Mouse (Mus musculus): ENCODE data around the gene Cdk11b. TPM values are rescaled to one million over a fixed set of nuclear protein-coding genes. Genes with fewer than 3 reads are reported as not detected.

The Cdk11b gene
- total and polyA plus RNA-seq, 3 experiments, result 56.6 to 249 (median 113) TPM

GRCm38 (mm10) chr4:155582279-155582905, 42.3 kb upstream of the Cdk11b start:
- Histone ChIP-seq H3K27me3 (ENCODE audit: control insufficient read depth in 1 of 2, insufficient read depth in 2 of 2, low read length in 2 of 2) (no peaks in the 10 kb centered on the region), H3K4me1 (ENCODE audit: control insufficient read depth in 1 of 2, insufficient read depth in 2 of 2, low read length in 2 of 2) (no peaks in the 10 kb centered on the region), H3K9me3 (replicated peaks; ENCODE audit: insufficient read depth, low read length) (no peaks in the 10 kb centered on the region), H3K27ac (ENCODE audit: control insufficient read depth, low read depth, low read length) (no peak overlapping the region), H3K36me3 (ENCODE audit: control insufficient read depth in 1 of 2, insufficient read depth in 2 of 2, low read length in 2 of 2) (peaks cover 0 to 40% of the 10 kb centered on the region in 2 experiments; a peak in 2 of 4 replicates), H3K9ac (ENCODE audit: control insufficient read depth, low read depth, low read length, poor library complexity, severe bottlenecking) (no peak overlapping the region), H3K4me3 (ENCODE audit: control insufficient read depth in 1 of 2, insufficient read depth in 1 of 2, low read depth in 2 of 2, low read length in 2 of 2) (no peak overlapping the region), H3K79me2 (ENCODE audit: control insufficient read depth, insufficient read depth, low read length, poor library complexity) (no peaks in the 10 kb centered on the region)
- no peak for DNase-seq (ENCODE audit: low read depth, low spot score)
- TF ChIP-seq ZC3H11A (IDR thresholded peaks at IDR 0.05; ENCODE audit: low read depth, low read length) (no peak), NELFE (IDR thresholded peaks at IDR 0.05; ENCODE audit: low read depth, low read length) (no peak), ZNF384 (IDR thresholded peaks at IDR 0.05; ENCODE audit: low read depth, low read length) (no peak), USF2 (IDR thresholded peaks at IDR 0.05; ENCODE audit: borderline replicate concordance in 1 of 2, insufficient read depth in 1 of 2, low read depth in 1 of 2, low read length in 2 of 2) (no peak), RCOR1 (IDR thresholded peaks at IDR 0.05; ENCODE audit: low read depth, low read length) (no peak), ETS1 (IDR thresholded peaks at IDR 0.05; ENCODE audit: low read depth, low read length) (no peak), CTCF (IDR thresholded peaks at IDR 0.05 in 2 of 3, conservative IDR thresholded peaks at IDR 0.05 in 1 of 3; ENCODE audit: control insufficient read depth in 1 of 3, insufficient read depth in 1 of 3, low read depth in 2 of 3, low read length in 3 of 3, poor library complexity in 1 of 3, severe bottlenecking in 1 of 3) (no peak), ZKSCAN1 (IDR thresholded peaks at IDR 0.05; ENCODE audit: low read depth, low read length) (no peak), MAX (IDR thresholded peaks at IDR 0.05; ENCODE audit: low read length) (no peak), BHLHE40 (IDR thresholded peaks at IDR 0.05; ENCODE audit: borderline replicate concordance, low read depth, low read length) (no peak), MYC (IDR thresholded peaks at IDR 0.05; ENCODE audit: low read depth, low read length) (no peak), MAZ (IDR thresholded peaks at IDR 0.05; ENCODE audit: low read depth, low read length) (no peak), GATA1 (IDR thresholded peaks at IDR 0.05; ENCODE audit: low read depth, low read length) (no peak), TAL1 (IDR thresholded peaks at IDR 0.05; ENCODE audit: low read length) (no peak), SIN3A (IDR thresholded peaks at IDR 0.05; ENCODE audit: low read length) (no peak), UBTF (IDR thresholded peaks at IDR 0.05; ENCODE audit: borderline replicate concordance, insufficient read depth, low read depth, low read length) (no peak), MAFK (IDR thresholded peaks at IDR 0.05; ENCODE audit: borderline replicate concordance, low read depth, low read length) (no peak)

- peaks cover 0 to 13% of the 10 kb centered on the region in 2 experiments; a peak in 2 of 4 replicates for H3K36me3 ChIP-seq (ENCODE audit: control insufficient read depth in 1 of 2, insufficient read depth in 2 of 2, low read length in 2 of 2)
- H3K27ac ChIP-seq (ENCODE audit: control insufficient read depth, low read depth, low read length), result no peak overlapping the region
- no peaks in the 10 kb centered on the region for H3K79me2 ChIP-seq (ENCODE audit: control insufficient read depth, insufficient read depth, low read length, poor library complexity)
- TF ChIP-seq MYB (IDR thresholded peaks at IDR 0.05; ENCODE audit: low read depth, low read length) (no peak), GATA1 (IDR thresholded peaks at IDR 0.05; ENCODE audit: low read depth, low read length) (no peak)
- no peak overlapping the region for H3K9ac ChIP-seq (ENCODE audit: control insufficient read depth, low read depth, low read length, poor library complexity, severe bottlenecking)
- no peaks in the 10 kb centered on the region for H3K27me3 ChIP-seq (ENCODE audit: control insufficient read depth in 1 of 2, insufficient read depth in 2 of 2, low read length in 2 of 2)
- no peak overlapping the region for H3K4me3 ChIP-seq (ENCODE audit: control insufficient read depth in 1 of 2, insufficient read depth in 1 of 2, low read depth in 2 of 2, low read length in 2 of 2)
- H3K9me3 ChIP-seq (replicated peaks; ENCODE audit: insufficient read depth, low read length), result no peaks in the 10 kb centered on the region
- H3K4me1 ChIP-seq (ENCODE audit: control insufficient read depth in 1 of 2, insufficient read depth in 2 of 2, low read length in 2 of 2), result no peaks in the 10 kb centered on the region
- DNase-seq (ENCODE audit: low read depth, low spot score), result no peak
Measured at GRCm38 (mm10) chr4:155589356-155589755, 35.3 kb upstream of the Cdk11b start.
